Mouse (Mus musculus): Measurements from ENCODE around the gene Epb41l4b.

GRCm38 (mm10) chr4:57114617-57115592 is 28.3 kb downstream of the Epb41l4b start:
- TF ChIP-seq POLR2A (IDR thresholded peaks at IDR 0.05; ENCODE audit: insufficient read depth, low read length) (no peak), CTCF (IDR thresholded peaks at IDR 0.05; ENCODE audit: low read depth, low read length) (no peak), EP300 (IDR thresholded peaks at IDR 0.05; ENCODE audit: insufficient read depth, low read depth, low read length) (no peak)

Measured in ES-Bruce4 (cell line).